Mouse (Mus musculus): Measurements from ENCODE around the gene F12. TPM values are rescaled to one million over a fixed set of nuclear protein-coding genes. Genes with fewer than 3 reads are reported as not detected.

Gene F12
- polyA plus RNA-seq, 1 experiment from 2014 or later = 4.0 TPM

- no peak within 1 kb of the TSS for H3K9ac ChIP-seq (ENCODE audit: low read depth, low read length)
- no peak for ATAC-seq
- H3K9me3 ChIP-seq (ENCODE audit: control insufficient read depth, low read length) = no peaks in the 10 kb centered on the region
- 0 out of 2 replicates have a peak, but pooled peaks cover 2% of the 10 kb centered on the region for H3K4me1 ChIP-seq (ENCODE audit: control insufficient read depth, insufficient read depth, low read length)
- no peak within 1 kb of the TSS for H3K4me2 ChIP-seq (ENCODE audit: low read depth, low read length)
- WGBS = 84% methylated on average over 1 of the region's 1 CpGs
- no peaks in the 10 kb centered on the region for H3K36me3 ChIP-seq (ENCODE audit: control insufficient read depth, insufficient read depth, low read length)
- H3K27ac ChIP-seq (ENCODE audit: low read length) = no peak within 1 kb of the TSS
- peaks cover 3% of the 10 kb centered on the region; the same call in 1 of the 2 replicates for H3K27me3 ChIP-seq (replicated peaks; ENCODE audit: control insufficient read depth, insufficient read depth, low read length)
- H3K4me3 ChIP-seq (ENCODE audit: low read length) = no peak within 1 kb of the TSS
Measured at GRCm38 (mm10) chr13:55398088-55398487, 28.5 kb downstream of the F12 start, which contains the start of gene Slc34a1. Gene Slc34a1, plus strand, starts transcription at chr13:55398187.

GRCm38 (mm10) chr13:55392933-55393332 lies 33.7 kb downstream of the F12 start:
- 74% methylated on average over 4 of the region's 4 CpGs for WGBS

GRCm38 (mm10) chr13:55391626-55392029 lies 35.0 kb downstream of the F12 start:
- Histone ChIP-seq H3K27me3 (replicated peaks; ENCODE audit: control insufficient read depth, insufficient read depth, low read length) (no peaks in the 10 kb centered on the region), H3K4me2 (ENCODE audit: low read depth, low read length) (no peak overlapping the region), H3K4me3 (ENCODE audit: low read length) (no peak overlapping the region), H3K36me3 (ENCODE audit: control insufficient read depth, insufficient read depth, low read length) (no peaks in the 10 kb centered on the region), H3K9me3 (ENCODE audit: control insufficient read depth, low read length) (no peaks in the 10 kb centered on the region), H3K4me1 (ENCODE audit: control insufficient read depth, insufficient read depth, low read length) (no peaks in the 10 kb centered on the region), H3K9ac (ENCODE audit: low read depth, low read length) (no peak overlapping the region), H3K27ac (ENCODE audit: low read length) (peak overlapping the region; percentile 38; the same call in 1 of the 2 replicates)
- WGBS = 63% methylated on average over 1 of the region's 1 CpGs
- peak; percentile 83 for ATAC-seq

More at GRCm38 (mm10) chr13:55392933-55393332, 33.7 kb downstream of the F12 start:
- Histone ChIP-seq H3K9ac (ENCODE audit: low read depth, low read length) (no peak overlapping the region), H3K27me3 (replicated peaks; ENCODE audit: control insufficient read depth, insufficient read depth, low read length) (no peaks in the 10 kb centered on the region), H3K4me1 (ENCODE audit: control insufficient read depth, insufficient read depth, low read length) (no peaks in the 10 kb centered on the region), H3K36me3 (ENCODE audit: control insufficient read depth, insufficient read depth, low read length) (no peaks in the 10 kb centered on the region), H3K4me2 (ENCODE audit: low read depth, low read length) (no peak overlapping the region), H3K27ac (ENCODE audit: low read length) (no peak overlapping the region), H3K4me3 (ENCODE audit: low read length) (no peak overlapping the region), H3K9me3 (ENCODE audit: control insufficient read depth, low read length) (no peaks in the 10 kb centered on the region)
- no peak for ATAC-seq

GRCm38 (mm10) chr13:55390644-55391043 lies 35.9 kb downstream of the F12 start:
- peak overlapping the region; percentile 14; the same call in 1 of the 2 replicates for H3K9ac ChIP-seq (ENCODE audit: low read depth, low read length)
- peak overlapping the region; percentile 38; the same call in 1 of the 2 replicates for H3K27ac ChIP-seq (ENCODE audit: low read length)
- no peaks in the 10 kb centered on the region for H3K9me3 ChIP-seq (ENCODE audit: control insufficient read depth, low read length)
- H3K4me2 ChIP-seq (ENCODE audit: low read depth, low read length) = no peak overlapping the region
- ATAC-seq = peak; percentile 81
- 67% methylated on average over 3 of the region's 3 CpGs for WGBS
- no peaks in the 10 kb centered on the region for H3K4me1 ChIP-seq (ENCODE audit: control insufficient read depth, insufficient read depth, low read length)
- H3K36me3 ChIP-seq (ENCODE audit: control insufficient read depth, insufficient read depth, low read length) = no peaks in the 10 kb centered on the region
- no peaks in the 10 kb centered on the region for H3K27me3 ChIP-seq (replicated peaks; ENCODE audit: control insufficient read depth, insufficient read depth, low read length)
- no peak overlapping the region for H3K4me3 ChIP-seq (ENCODE audit: low read length)

GRCm38 (mm10) chr13:55381790-55382189 lies 44.8 kb downstream of the F12 start:
- no peak overlapping the region for H3K9ac ChIP-seq (ENCODE audit: low read depth, low read length)
- no peak overlapping the region for H3K27ac ChIP-seq (ENCODE audit: low read length)
- no peak for ATAC-seq
- H3K27me3 ChIP-seq (replicated peaks; ENCODE audit: control insufficient read depth, insufficient read depth, low read length) = peaks cover 22% of the 10 kb centered on the region
- H3K4me1 ChIP-seq (ENCODE audit: control insufficient read depth, insufficient read depth, low read length) = peaks cover 5% of the 10 kb centered on the region; the same call in 1 of the 2 replicates
- H3K36me3 ChIP-seq (ENCODE audit: control insufficient read depth, insufficient read depth, low read length) = no peaks in the 10 kb centered on the region
- no peak overlapping the region for H3K4me2 ChIP-seq (ENCODE audit: low read depth, low read length)
- H3K9me3 ChIP-seq (ENCODE audit: control insufficient read depth, low read length) = no peaks in the 10 kb centered on the region
- WGBS = 75% methylated on average over 4 of the region's 4 CpGs
- H3K4me3 ChIP-seq (ENCODE audit: low read length) = no peak overlapping the region

GRCm38 (mm10) chr13:55378907-55379580 lies 47.5 kb downstream of the F12 start:
- H3K27me3 ChIP-seq (replicated peaks; ENCODE audit: control insufficient read depth, insufficient read depth, low read length) = peaks cover 22% of the 10 kb centered on the region
- 0 out of 2 replicates have a peak overlapping the region, but pooled peaks have one; percentile 7 for H3K4me2 ChIP-seq (ENCODE audit: low read depth, low read length)
- no peaks in the 10 kb centered on the region for H3K36me3 ChIP-seq (ENCODE audit: control insufficient read depth, insufficient read depth, low read length)
- H3K4me3 ChIP-seq (ENCODE audit: low read length) = peak overlapping the region; percentile 12; the same call in 1 of the 2 replicates
- no peak overlapping the region for H3K9ac ChIP-seq (ENCODE audit: low read depth, low read length)
- H3K4me1 ChIP-seq (ENCODE audit: control insufficient read depth, insufficient read depth, low read length) = peaks cover 14% of the 10 kb centered on the region
- WGBS = 4% methylated on average over 32 of the region's 32 CpGs
- ATAC-seq = peak; percentile 45
- no peaks in the 10 kb centered on the region for H3K9me3 ChIP-seq (ENCODE audit: control insufficient read depth, low read length)
- H3K27ac ChIP-seq (ENCODE audit: low read length) = no peak overlapping the region

GRCm38 (mm10) chr13:55375877-55376276 lies 50.7 kb downstream of the F12 start:
- Histone ChIP-seq H3K9me3 (ENCODE audit: control insufficient read depth, low read length) (no peaks in the 10 kb centered on the region), H3K27me3 (replicated peaks; ENCODE audit: control insufficient read depth, insufficient read depth, low read length) (peaks cover 22% of the 10 kb centered on the region), H3K9ac (ENCODE audit: low read depth, low read length) (no peak overlapping the region), H3K4me3 (ENCODE audit: low read length) (no peak overlapping the region), H3K36me3 (ENCODE audit: control insufficient read depth, insufficient read depth, low read length) (no peaks in the 10 kb centered on the region), H3K4me2 (ENCODE audit: low read depth, low read length) (no peak overlapping the region), H3K4me1 (ENCODE audit: control insufficient read depth, insufficient read depth, low read length) (peaks cover 14% of the 10 kb centered on the region), H3K27ac (ENCODE audit: low read length) (no peak overlapping the region)
- ATAC-seq = no peak
- WGBS = 66% methylated on average over 2 of the region's 2 CpGs

GRCm38 (mm10) chr13:55374206-55374924 lies 52.2 kb downstream of the F12 start:
- Histone ChIP-seq H3K9ac (ENCODE audit: low read depth, low read length) (no peak overlapping the region), H3K4me1 (ENCODE audit: control insufficient read depth, insufficient read depth, low read length) (peaks cover 14% of the 10 kb centered on the region), H3K4me2 (ENCODE audit: low read depth, low read length) (0 out of 2 replicates have a peak overlapping the region, but pooled peaks have one; percentile 5), H3K4me3 (ENCODE audit: low read length) (no peak overlapping the region), H3K27ac (ENCODE audit: low read length) (no peak overlapping the region), H3K9me3 (ENCODE audit: control insufficient read depth, low read length) (no peaks in the 10 kb centered on the region), H3K36me3 (ENCODE audit: control insufficient read depth, insufficient read depth, low read length) (no peaks in the 10 kb centered on the region), H3K27me3 (replicated peaks; ENCODE audit: control insufficient read depth, insufficient read depth, low read length) (peaks cover 15% of the 10 kb centered on the region)
- peak; percentile 75 for ATAC-seq
- 48% methylated on average over 6 of the region's 6 CpGs for WGBS

- 55% methylated on average over 5 of the region's 5 CpGs for WGBS
- H3K4me1 ChIP-seq (ENCODE audit: control insufficient read depth, insufficient read depth, low read length) = peaks cover 8% of the 10 kb centered on the region
Measured at GRCm38 (mm10) chr13:55371740-55372139, 54.9 kb downstream of the F12 start.

More at GRCm38 (mm10) chr13:55371740-55372139, 54.9 kb downstream of the F12 start:
- Histone ChIP-seq H3K9me3 (ENCODE audit: control insufficient read depth, low read length) (no peaks in the 10 kb centered on the region), H3K4me2 (ENCODE audit: low read depth, low read length) (no peak overlapping the region), H3K9ac (ENCODE audit: low read depth, low read length) (no peak overlapping the region), H3K27ac (ENCODE audit: low read length) (no peak overlapping the region), H3K36me3 (ENCODE audit: control insufficient read depth, insufficient read depth, low read length) (no peaks in the 10 kb centered on the region), H3K4me3 (ENCODE audit: low read length) (no peak overlapping the region), H3K27me3 (replicated peaks; ENCODE audit: control insufficient read depth, insufficient read depth, low read length) (no peaks in the 10 kb centered on the region; the same call in none of the 2 replicates)
- ATAC-seq = no peak
